Mouse (Mus musculus): ENCODE measurements around the gene Spata32. TPM values are rescaled to one million over a fixed set of nuclear protein-coding genes. Genes with fewer than 3 reads are reported as not detected.
A peak's percentile ranks its signal among the peaks of the same experiment; 100 is the strongest.

The Spata32 gene
- total RNA-seq (2012; rRNA removed), result not detected in 2 replicates
- not detected in 2 replicates for total RNA-seq (2014; rRNA removed)
- polyA plus RNA-seq (2012; ENCODE audit: insufficient read length, low read depth), result not detected in 2 replicates

DNA sequence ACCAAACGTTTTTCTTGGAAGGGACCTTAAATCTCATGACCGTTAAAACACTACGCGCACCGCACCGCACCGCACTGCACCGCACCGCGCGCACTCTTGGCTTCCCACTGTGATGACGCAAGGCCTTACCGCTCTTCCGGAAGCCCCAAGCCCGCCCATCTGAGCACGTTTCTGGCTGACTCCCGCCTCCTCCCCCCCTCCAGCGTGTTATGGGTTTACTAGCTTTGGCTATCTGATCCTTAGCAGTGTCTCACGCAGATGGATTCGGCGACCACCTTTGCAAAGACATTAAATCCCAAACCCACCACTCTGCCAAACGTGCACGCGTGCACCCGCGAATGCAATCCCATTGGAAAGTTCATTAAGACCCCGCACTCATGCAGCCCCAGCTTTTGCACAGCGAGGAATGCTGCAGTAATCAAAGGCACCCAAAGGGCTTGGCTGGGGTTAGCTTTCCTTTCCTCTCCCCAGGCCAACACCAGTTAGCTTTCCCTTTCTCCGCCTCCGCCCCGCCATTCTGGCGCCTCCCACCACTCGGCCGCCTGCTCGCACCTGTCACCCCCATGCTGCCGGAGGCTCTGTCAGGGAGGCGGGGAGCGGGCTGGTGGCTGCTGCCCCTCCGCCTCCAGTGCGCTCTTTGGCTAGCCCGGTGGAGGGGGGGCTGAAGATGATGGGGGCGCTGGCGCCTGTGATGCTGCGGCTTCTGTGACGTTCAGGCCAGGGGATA lies at the start of gene Spata32:
TSS of gene Spata32 (minus strand) at position 643 of the 727 bp plus-strand sequence.
- H3K4me2 ChIP-seq (ENCODE audit: insufficient read depth, low read depth, poor library complexity, severe bottlenecking), result peak within 1 kb of the TSS; percentile 37
- in situ Hi-C loops (cut with MboI; ENCODE audit: low pct_ligation_motif_present, low pct_unique_long_range_greater_than_20kb, low sequenced_read_pairs) (no loop called here), dilution Hi-C loops (cut with MboI; ENCODE audit: extremely low pct_ligation_motif_present, extremely low pct_unique_long_range_greater_than_20kb, low sequenced_read_pairs) (no loop called here)
- no peaks in the 10 kb centered on the region for H3K79me2 ChIP-seq (replicated peaks; ENCODE audit: control insufficient read depth, extremely low read depth, insufficient read depth, poor library complexity, severe bottlenecking)
- H3K27me3 ChIP-seq (replicated peaks), result no peaks in the 10 kb centered on the region
- H3K36me3 ChIP-seq (replicated peaks in 1 of 2; ENCODE audit: control insufficient read depth in 1 of 2, insufficient read depth in 1 of 2, low read length in 1 of 2), result peaks cover 25 to 37% of the 10 kb centered on the region in 2 experiments
- DNase-seq (ENCODE audit: extremely low read depth), result peak; percentile 25
- H3K9ac ChIP-seq (ENCODE audit: insufficient read depth, low read depth), result peak within 1 kb of the TSS; percentile 15
- no peak within 1 kb of the TSS for H3K27ac ChIP-seq (ENCODE audit: insufficient read depth, low read depth)
- H3K9me3 ChIP-seq (replicated peaks; ENCODE audit: low read length), result peaks cover 10% of the 10 kb centered on the region
- peak; percentile 32; the same call in 1 of the 2 replicates for TF ChIP-seq MEF2A (IDR thresholded peaks at IDR 0.05; ENCODE audit: borderline replicate concordance, low read depth, low read length)
- no peak for TF ChIP-seq ZMIZ1 (IDR thresholded peaks at IDR 0.05; ENCODE audit: low read depth, low read length)
- peak; percentile 64 for TF ChIP-seq TCF12 (IDR thresholded peaks at IDR 0.05; ENCODE audit: low read depth, low read length)
- no peak for TF ChIP-seq JUN (IDR thresholded peaks at IDR 0.05; ENCODE audit: insufficient read depth, low read depth, low read length)
- peak; percentile 96 for TF ChIP-seq BHLHE40 (IDR thresholded peaks at IDR 0.05; ENCODE audit: low read depth, low read length)
- TF ChIP-seq NRF1 (IDR thresholded peaks at IDR 0.05; ENCODE audit: low read depth, low read length), result peak; percentile 50; the same call in 1 of the 2 replicates
- TF ChIP-seq MYC (IDR thresholded peaks at IDR 0.05; ENCODE audit: low read depth, low read length), result peak; percentile 73
- TF ChIP-seq USF1 (IDR thresholded peaks at IDR 0.05; ENCODE audit: low read depth, low read length), result no peak
- TF ChIP-seq ELF1 (IDR thresholded peaks at IDR 0.05; ENCODE audit: low read depth, low read length), result peak; percentile 83
- TF ChIP-seq HCFC1 (IDR thresholded peaks at IDR 0.05; ENCODE audit: low read depth, low read length), result peak; percentile 44
- TF ChIP-seq EP300 (IDR thresholded peaks at IDR 0.05; ENCODE audit: low read length), result no peak
- TF ChIP-seq JUND (conservative IDR thresholded peaks at IDR 0.05; ENCODE audit: low read depth, low read length), result no peak
- no peak for TF ChIP-seq CHD2 (IDR thresholded peaks at IDR 0.05; ENCODE audit: low read length)
- TF ChIP-seq USF2 (conservative IDR thresholded peaks at IDR 0.05; ENCODE audit: low read depth, low read length), result no peak
- TF ChIP-seq ZKSCAN1 (IDR thresholded peaks at IDR 0.05; ENCODE audit: borderline replicate concordance, low read depth, low read length), result no peak
- peak; percentile 6 for TF ChIP-seq SMC3 (IDR thresholded peaks at IDR 0.05; ENCODE audit: low read depth, low read length)
- no peak for TF ChIP-seq MAFK (IDR thresholded peaks at IDR 0.05; ENCODE audit: insufficient replicate concordance, low read length)
- TF ChIP-seq IRF4 (IDR thresholded peaks at IDR 0.05; ENCODE audit: low read depth, low read length), result no peak
- TF ChIP-seq POLR2AphosphoS2 (IDR thresholded peaks at IDR 0.05; ENCODE audit: low read depth, low read length), result 0 out of 2 replicates have a peak, but pooled peaks have one; percentile 41
- TF ChIP-seq TBP (conservative IDR thresholded peaks at IDR 0.05; ENCODE audit: low read depth, low read length), result no peak
- TF ChIP-seq MAX (IDR thresholded peaks at IDR 0.05; ENCODE audit: low read length), result peak; percentile 77
- TF ChIP-seq ZC3H11A (IDR thresholded peaks at IDR 0.05; ENCODE audit: low read depth, low read length), result no peak
- TF ChIP-seq CTCF (conservative IDR thresholded peaks at IDR 0.05 in 1 of 2, IDR thresholded peaks at IDR 0.05 in 1 of 2; ENCODE audit: low read depth in 2 of 2, low read length in 2 of 2), result no peak
- no peak for TF ChIP-seq KAT2A (IDR thresholded peaks at IDR 0.05; ENCODE audit: insufficient replicate concordance, low read length)
- no peak for TF ChIP-seq PAX5 (IDR thresholded peaks at IDR 0.05; ENCODE audit: low read length)
- no peak for TF ChIP-seq RAD21 (IDR thresholded peaks at IDR 0.05; ENCODE audit: low read depth, low read length)
- no peak; the same call in 1 of the 2 replicates for TF ChIP-seq GABPA (IDR thresholded peaks at IDR 0.05; ENCODE audit: insufficient replicate concordance, low read depth, low read length)
- TF ChIP-seq NELFE (IDR thresholded peaks at IDR 0.05; ENCODE audit: low read depth, low read length), result peak; percentile 66; the same call in 1 of the 2 replicates
- TF ChIP-seq SIN3A (IDR thresholded peaks at IDR 0.05; ENCODE audit: low read length), result peak; percentile 62
- 0 out of 2 replicates have a peak, but pooled peaks have one; percentile 39 for TF ChIP-seq RCOR1 (conservative IDR thresholded peaks at IDR 0.05; ENCODE audit: low read depth, low read length)
- peak; percentile 65 for TF ChIP-seq POLR2A (IDR thresholded peaks at IDR 0.05; ENCODE audit: low read depth, low read length)
- peak; percentile 78 for TF ChIP-seq MAZ (IDR thresholded peaks at IDR 0.05; ENCODE audit: low read depth, low read length)
- no peak for TF ChIP-seq UBTF (IDR thresholded peaks at IDR 0.05; ENCODE audit: low read depth, low read length)
- TF ChIP-seq MXI1 (IDR thresholded peaks at IDR 0.05; ENCODE audit: low read depth, low read length), result peak; percentile 87
- TF ChIP-seq ETS1 (conservative IDR thresholded peaks at IDR 0.05; ENCODE audit: low read depth, low read length), result peak; percentile 42; the same call in 1 of the 2 replicates
- no peak for TF ChIP-seq CHD1 (IDR thresholded peaks at IDR 0.05; ENCODE audit: low read depth, low read length)
- no peak for TF ChIP-seq E2F4 (IDR thresholded peaks at IDR 0.05; ENCODE audit: insufficient replicate concordance, low read depth, low read length)
- no peak for TF ChIP-seq ZNF384 (IDR thresholded peaks at IDR 0.05; ENCODE audit: low read depth, low read length)
- no peaks in the 10 kb centered on the region for H3K4me1 ChIP-seq (ENCODE audit: control insufficient read depth in 1 of 2, insufficient read depth in 2 of 2)
- H3K4me3 ChIP-seq (replicated peaks in 1 of 3; ENCODE audit: low read depth in 2 of 3, low read length in 2 of 3, poor library complexity in 1 of 3), result peak within 1 kb of the TSS; percentile 33 to 56 (median 46)

All from CH12.LX (cell line).